Mouse (Mus musculus) T-helper 2 cell (primary cell): ENCODE measurements at regions not wholly inside any gene's neighbourhood (a gene's known extent, or its start where the extent isn't known, plus 50 kb on each side); places are given as distances from the start of the nearest gene placed in this dataset.

Experiments used
- in situ Hi-C: fragments of 300-600 bp; cut with MboI, MseI; formaldehyde crosslinking; loops from one replicate; pipeline ENCODE4 v1.15.1; 2025; ENCODE audit warnings: high pct_unique_total_duplicates

DNA sequence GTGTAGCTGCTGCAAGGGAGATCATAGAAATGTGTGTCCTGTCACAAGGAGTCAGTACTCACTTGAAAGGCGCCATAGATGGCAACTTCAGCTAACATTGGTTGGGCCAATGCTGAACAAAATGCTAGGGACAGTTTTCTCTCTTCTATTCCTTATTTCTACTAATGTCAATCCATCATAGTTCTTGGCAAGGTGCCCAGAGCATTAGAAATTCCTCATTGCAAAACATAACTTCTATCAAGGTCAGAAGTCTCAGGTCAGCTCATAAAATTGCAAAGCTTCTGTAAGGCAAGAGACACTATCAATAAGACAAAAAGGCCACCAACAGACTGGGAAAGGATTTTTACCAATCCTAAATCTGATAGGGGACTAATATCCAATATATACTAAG lies 106.3 kb downstream of the D1Ertd622e start:
- in situ Hi-C loops, result loop anchor here (10.0 kb wide), 1 partner anchor 1431 kb away; no protein-coding TSS in a partner anchor

- in situ Hi-C loops, result loop anchor here (10.0 kb wide), 1 partner anchor 1430 kb away; no protein-coding TSS in a partner anchor
Measured at GRCm38 (mm10) chr1:97554936-97555564, 106.8 kb downstream of the D1Ertd622e start.

GRCm38 (mm10) chr1:97553485-97554474 lies 108.1 kb downstream of the D1Ertd622e start:
- in situ Hi-C loops, result loop anchor here (10.0 kb wide), 1 partner anchor 1429 kb away; no protein-coding TSS in a partner anchor

DNA sequence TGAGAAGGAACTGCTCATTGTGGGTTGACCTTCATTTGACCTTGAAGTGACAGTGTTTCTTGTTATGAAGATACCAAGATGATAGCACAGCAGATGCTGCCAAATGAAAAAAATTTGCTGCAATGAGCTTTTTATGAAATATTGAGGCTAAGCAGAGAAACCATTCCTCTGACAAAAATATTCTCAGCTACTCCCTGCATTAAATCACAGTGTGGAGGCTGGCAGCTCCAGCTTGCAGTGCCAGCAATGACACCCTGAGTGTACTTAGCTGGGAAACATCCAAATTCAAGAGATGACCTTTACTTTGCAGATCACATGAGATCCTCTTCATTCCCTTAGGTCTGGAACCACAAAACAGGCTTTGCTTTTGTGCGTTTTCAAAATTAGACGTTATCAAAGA lies 109.0 kb downstream of the D1Ertd622e start:
- in situ Hi-C loops, result loop anchor here (10.0 kb wide), 1 partner anchor 1428 kb away; no protein-coding TSS in a partner anchor

GRCm38 (mm10) chr1:97541162-97541493 lies 120.7 kb downstream of the D1Ertd622e start:
- in situ Hi-C loops, result no loop called here

- in situ Hi-C loops, result no loop called here
Measured at GRCm38 (mm10) chr1:97540291-97541161, 121.3 kb downstream of the D1Ertd622e start.

- in situ Hi-C loops, result no loop called here
Measured at GRCm38 (mm10) chr1:97496915-97497314, 165.0 kb downstream of the D1Ertd622e start.

- in situ Hi-C loops, result loop anchor here (10.0 kb wide), 1 partner anchor 215 kb away; no protein-coding TSS in a partner anchor
Measured at GRCm38 (mm10) chr1:97479921-97480320, 182.0 kb downstream of the D1Ertd622e start.
